Mouse (Mus musculus) adrenal gland, postnatal 25 days (tissue): ENCODE results near the gene Vrk2. TPM values are rescaled to one million over a fixed set of nuclear protein-coding genes. Genes with fewer than 3 reads are reported as not detected.

ENCODE experiments used
- total RNA-seq: library from RNA; stranded (reverse); gene quantifications from 2 replicates; pipeline ENCODE4 v1.2.3, GENCODE M21; 2021

The Vrk2 gene
- total RNA-seq, 1 experiment from 2014 or later, result 14.9 TPM

Other genes starting within 250 kb of the Vrk2 start
- gene Fancl, start 207.9 kb downstream of the Vrk2 start, total RNA-seq, result 16.6 and 17.2 TPM in 2 replicates
- not detected in 2 replicates for gene Gm6899, start 758 bp downstream of the Vrk2 start, total RNA-seq